ENCODE assay signal across 8 mouse cellular contexts in the genomic region with DNA sequence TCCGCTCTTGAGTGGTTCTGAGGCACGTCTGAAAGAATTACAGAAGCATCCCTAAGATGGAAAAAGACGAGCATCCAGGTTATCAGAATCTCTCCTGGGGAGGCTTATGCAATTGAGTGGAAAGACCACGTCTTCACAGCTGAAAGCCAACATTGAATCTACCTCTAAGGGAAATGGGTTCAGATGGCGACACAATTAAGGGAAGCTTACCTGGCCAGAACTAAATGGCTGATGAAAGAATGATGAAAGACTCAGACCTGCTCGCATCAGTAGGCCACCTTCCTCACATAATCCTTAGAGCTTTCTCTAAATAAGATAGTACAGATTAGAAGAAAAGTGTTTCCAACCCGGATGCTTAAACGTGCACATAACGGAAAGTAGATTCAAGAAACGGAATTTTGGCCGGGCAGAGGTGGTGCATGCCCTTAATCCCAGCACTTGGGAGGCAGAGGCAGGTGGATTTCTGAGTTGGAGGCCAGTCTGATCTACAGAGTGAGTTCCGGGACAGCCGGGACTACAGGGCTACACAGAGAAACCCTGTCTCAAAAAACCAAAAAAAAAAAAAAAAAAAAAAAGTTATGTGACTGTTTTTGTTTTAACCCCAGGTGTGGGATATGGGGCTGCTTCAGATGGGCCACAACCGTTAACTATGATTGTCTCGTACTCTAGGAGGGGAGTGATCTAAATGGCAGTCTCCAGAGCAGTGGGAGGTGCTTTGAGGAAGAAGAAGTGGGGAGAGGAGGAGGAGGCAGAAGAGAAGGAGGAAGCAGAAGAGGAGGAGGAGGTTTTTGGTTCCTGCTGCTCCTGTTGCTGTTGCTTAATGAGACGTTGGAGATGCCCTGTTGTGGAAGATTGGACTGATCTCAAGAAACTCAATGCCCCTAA. TPM values are rescaled to one million over a fixed set of nuclear protein-coding genes. Genes with fewer than 3 reads are reported as not detected.
A peak's percentile ranks its signal among the peaks of the same experiment; 100 is the strongest.
DNase-seq lines count a peak whose midpoint lies in the region; ATAC-seq lines count a peak whose summit lies in the region.

No protein-coding gene starts in this region.

- peak overlapping the region; percentile 94 for H3K4me3 ChIP-seq in lung, embryonic 15.5 days
- peak overlapping the region; percentile 73 for H3K4me3 ChIP-seq in hindbrain, embryonic 14.5 days (replicated peaks; ENCODE audit: low read length)

- 19% methylated on average over 16 of the region's 16 CpGs for WGBS in lung, embryonic 15.5 days
- WGBS in hindbrain, embryonic 14.5 days, result 22% methylated on average over 16 of the region's 16 CpGs

- no peak for ATAC-seq in lung, embryonic 15.5 days (ENCODE audit: borderline replicate concordance, extremely low read depth, low FRiP score, low TSS enrichment)
- no peak; the same call in none of the 2 replicates for ATAC-seq in hindbrain, embryonic 14.5 days (ENCODE audit: low FRiP score)
- peak; percentile 36 for ATAC-seq in megakaryocyte-erythroid progenitor cell, adult 5-6 weeks (replicated peaks; ENCODE audit: low FRiP score, low TSS enrichment, poor library complexity, severe bottlenecking)

- H3K4me1 ChIP-seq in lung, embryonic 15.5 days, result peaks cover 20% of the 10 kb centered on the region
- H3K4me1 ChIP-seq in hindbrain, embryonic 14.5 days (replicated peaks; ENCODE audit: control insufficient read depth, insufficient read depth, low read length), result peaks cover 28% of the 10 kb centered on the region

- H3K9me3 ChIP-seq in lung, embryonic 15.5 days, result no peaks in the 10 kb centered on the region
- H3K9me3 ChIP-seq in hindbrain, embryonic 14.5 days (ENCODE audit: control insufficient read depth, low read length), result 0 out of 2 replicates have a peak, but pooled peaks cover 3% of the 10 kb centered on the region

- 0 out of 2 replicates have a peak, but pooled peaks cover 4% of the 10 kb centered on the region for H3K36me3 ChIP-seq in lung, embryonic 15.5 days
- no peaks in the 10 kb centered on the region for H3K36me3 ChIP-seq in hindbrain, embryonic 14.5 days (replicated peaks; ENCODE audit: control insufficient read depth, insufficient read depth)

- H3K27me3 ChIP-seq in lung, embryonic 15.5 days, result no peaks in the 10 kb centered on the region
- no peaks in the 10 kb centered on the region for H3K27me3 ChIP-seq in hindbrain, embryonic 14.5 days (ENCODE audit: control insufficient read depth, insufficient read depth, low read length)

- no peak for DNase-seq in lung, postnatal 4 days
- DNase-seq in brain, embryonic 18.5 days (ENCODE audit: low read depth, low spot score), result peak; percentile 40
- DNase-seq in hindbrain, embryonic 14.5 days (ENCODE audit: low spot score), result no peak
- no peak for DNase-seq in adrenal gland, postnatal 25 days
- DNase-seq in kidney, adult 9 months, result no peak
- no peak for DNase-seq in embryo, embryonic 10.5 days (ENCODE audit: low spot score)

- H3K4me2 ChIP-seq in lung, embryonic 15.5 days, result peak overlapping the region; percentile 71
- peak overlapping the region; percentile 69 for H3K4me2 ChIP-seq in hindbrain, embryonic 14.5 days (replicated peaks)

- H3K9ac ChIP-seq in lung, embryonic 15.5 days, result peak overlapping the region; percentile 89
- peak overlapping the region; percentile 88 for H3K9ac ChIP-seq in hindbrain, embryonic 14.5 days

- H3K27ac ChIP-seq in lung, embryonic 15.5 days, result peak overlapping the region; percentile 98
- H3K27ac ChIP-seq in hindbrain, embryonic 14.5 days, result peak overlapping the region; percentile 99

RNA-seq across cellular contexts. Expression of gene March6, which starts 0.8 kb away (rescaled TPM):
- 24.1 and 27.3 TPM in 2 replicates for polyA plus RNA-seq in lung, embryonic 15.5 days (2015; fragmentation: Nextera tagmentation; extraction: Ambion mirVana)
- 102 and 116 TPM in 2 replicates for polyA plus RNA-seq in hindbrain, embryonic 14.5 days (2014; fragmentation: Nextera tagmentation; extraction: Ambion mirVana)
- total RNA-seq in megakaryocyte-erythroid progenitor cell, adult 5-6 weeks (2014; fragmentation: Nextera tagmentation), result 57.2 and 60.8 TPM in 2 replicates
- 53.1 and 62.4 TPM in 2 replicates for total RNA-seq in megakaryocyte-erythroid progenitor cell, adult 5-6 weeks (2017)
- total RNA-seq in adrenal gland, postnatal 25 days (2021), result 142 and 154 TPM in 2 replicates

RNA-seq across cellular contexts. Expression of gene Cmbl, which starts 33.5 kb away (rescaled TPM):
- polyA plus RNA-seq in lung, embryonic 15.5 days (2015; fragmentation: Nextera tagmentation; extraction: Ambion mirVana), result 6.4 and 6.8 TPM in 2 replicates
- 8.8 and 9.1 TPM in 2 replicates for polyA plus RNA-seq in hindbrain, embryonic 14.5 days (2014; fragmentation: Nextera tagmentation; extraction: Ambion mirVana)
- not detected in 2 replicates for total RNA-seq in megakaryocyte-erythroid progenitor cell, adult 5-6 weeks (2014; fragmentation: Nextera tagmentation)
- not detected in 2 replicates for total RNA-seq in megakaryocyte-erythroid progenitor cell, adult 5-6 weeks (2017)
- total RNA-seq in adrenal gland, postnatal 25 days (2021), result 180 and 181 TPM in 2 replicates

Comparison
In these comparisons a context has a peak if more than half of its experiments do, and no peak if none do; other contexts are left out.
1. RNA of gene Cmbl, which starts 33.5 kb away (total RNA-seq): 180 to 181 TPM in adrenal gland, postnatal 25 days; not detected in megakaryocyte-erythroid progenitor cell, adult 5-6 weeks; every median in the first group is over 100 times any median in the second.